Mouse (Mus musculus) urinary bladder, postnatal 4 days (tissue): ENCODE results near the gene Chac1.

Experiments used
- DNase-seq, 2 experiments: peaks; one replicate each; pipeline ENCODE4 v3.0.0; 2021 to 2022; ENCODE audit warnings: low spot score in 2 of 2

Gene Chac1

DNA sequence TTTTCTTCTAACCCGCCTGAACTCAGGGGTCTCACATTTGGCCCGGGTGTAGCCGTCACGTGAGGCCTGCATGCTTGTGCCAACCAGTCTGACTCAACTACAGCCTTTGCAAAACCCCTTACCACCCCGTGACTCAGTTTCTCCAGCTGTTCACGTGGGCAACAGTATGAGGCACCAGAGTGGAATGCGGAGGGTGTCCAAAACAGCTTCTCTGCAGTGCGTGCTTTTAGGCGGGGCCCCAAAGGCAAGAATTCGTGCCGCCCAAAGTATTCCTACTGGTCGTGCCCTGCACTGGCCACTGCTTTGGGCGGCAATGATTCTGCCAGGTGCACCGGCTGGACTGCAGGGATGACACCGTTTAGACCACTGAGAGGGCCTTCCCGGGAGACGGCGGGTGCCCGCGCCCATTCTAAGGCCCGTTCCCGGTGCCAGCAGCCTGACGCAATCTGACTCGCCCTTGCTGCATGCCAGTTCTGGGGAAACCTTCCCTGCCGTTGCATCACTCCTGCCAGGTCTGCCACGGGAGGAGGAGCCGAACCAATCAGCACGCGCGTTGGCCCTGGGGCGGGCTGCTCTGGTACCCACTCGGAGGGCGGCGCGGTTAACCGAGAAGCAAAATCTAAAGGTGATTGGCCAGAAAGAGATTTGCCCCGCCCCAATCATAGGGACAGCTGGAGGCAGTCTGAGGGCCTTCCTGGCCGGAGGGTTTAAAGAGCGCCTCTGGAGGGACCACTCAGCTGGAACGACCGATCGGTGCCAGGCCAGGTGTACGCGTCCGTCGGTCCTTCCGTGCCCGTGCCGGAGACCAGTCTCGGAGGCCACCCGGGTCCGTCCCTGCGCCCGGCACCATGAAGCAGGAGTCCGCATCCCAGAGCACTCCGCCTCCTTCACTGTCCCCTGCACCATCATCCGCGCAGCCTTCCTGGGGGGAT lies at the start of gene Chac1:
Gene Chac1 (plus strand): TSS at position 675 of the 932 bp plus-strand sequence.
- peak; percentile 72 to 84 for DNase-seq

GRCm38 (mm10) chr2:119302876-119303275 lies 48.2 kb upstream of the Chac1 start:
- DNase-seq, result no peak

- DNase-seq, result no peak
These were observed 46.6 kb upstream of the Chac1 start for GRCm38 (mm10) chr2:119304391-119304790.

DNA sequence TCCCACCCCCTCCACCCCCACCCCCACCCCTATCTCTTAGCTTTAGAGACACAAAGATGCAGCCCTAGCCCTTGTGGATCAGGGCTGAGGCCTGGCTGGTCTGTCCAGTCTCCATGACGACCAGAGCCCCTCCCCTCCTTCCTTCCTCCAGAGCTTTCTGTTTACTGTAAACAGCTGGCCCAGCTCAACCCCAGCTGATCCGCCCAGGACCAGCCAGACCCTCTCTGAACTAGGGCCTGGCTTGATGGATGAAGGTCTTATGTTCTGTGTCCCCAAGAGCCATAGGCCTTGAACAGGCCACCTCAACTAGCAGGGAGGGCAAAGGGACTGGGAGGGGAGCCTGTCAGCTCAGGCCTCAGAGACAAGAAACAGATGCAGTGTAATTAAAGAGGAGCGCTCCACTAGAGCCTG lies 46.2 kb upstream of the Chac1 start:
- no peak for DNase-seq

- DNase-seq, result no peak
These were observed 39.5 kb upstream of the Chac1 start for GRCm38 (mm10) chr2:119311544-119311943.

- no peak for DNase-seq
These were observed 38.6 kb upstream of the Chac1 start for GRCm38 (mm10) chr2:119312380-119312958.

DNA sequence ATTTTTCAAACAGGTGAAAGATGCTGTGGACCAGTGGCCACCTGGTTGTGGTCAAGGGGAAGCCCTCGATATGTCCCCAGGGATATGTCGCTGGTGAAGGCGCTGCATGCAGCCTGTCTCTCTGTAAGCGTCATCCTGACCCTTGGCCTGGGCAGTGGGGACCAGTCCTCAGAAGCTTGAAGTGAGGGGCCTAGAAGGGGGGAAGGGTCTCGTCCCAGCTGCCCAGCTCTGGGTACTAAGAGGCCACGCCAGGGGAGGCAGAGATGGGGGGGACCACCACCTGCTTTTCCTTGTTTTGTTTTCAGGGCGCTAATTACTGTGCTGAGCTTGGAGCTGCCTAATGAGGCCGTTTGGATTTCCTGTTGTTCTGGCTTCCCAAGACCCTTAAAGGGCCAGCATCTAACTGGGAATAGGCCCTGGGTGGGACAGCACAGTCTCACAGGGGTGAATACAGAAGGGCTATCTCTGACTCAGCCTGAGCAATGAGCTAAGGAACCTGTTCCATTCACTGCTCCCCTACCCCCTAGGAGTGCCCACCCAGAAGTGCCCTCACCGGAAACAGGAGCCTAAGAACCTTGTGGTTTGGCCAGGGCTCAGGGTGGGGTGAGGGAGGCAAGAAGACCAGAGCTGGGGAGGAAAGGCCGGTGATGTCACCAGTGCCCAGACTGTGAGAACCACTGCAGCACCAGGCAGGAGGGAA lies 37.1 kb upstream of the Chac1 start:
- DNase-seq, result no peak

DNA sequence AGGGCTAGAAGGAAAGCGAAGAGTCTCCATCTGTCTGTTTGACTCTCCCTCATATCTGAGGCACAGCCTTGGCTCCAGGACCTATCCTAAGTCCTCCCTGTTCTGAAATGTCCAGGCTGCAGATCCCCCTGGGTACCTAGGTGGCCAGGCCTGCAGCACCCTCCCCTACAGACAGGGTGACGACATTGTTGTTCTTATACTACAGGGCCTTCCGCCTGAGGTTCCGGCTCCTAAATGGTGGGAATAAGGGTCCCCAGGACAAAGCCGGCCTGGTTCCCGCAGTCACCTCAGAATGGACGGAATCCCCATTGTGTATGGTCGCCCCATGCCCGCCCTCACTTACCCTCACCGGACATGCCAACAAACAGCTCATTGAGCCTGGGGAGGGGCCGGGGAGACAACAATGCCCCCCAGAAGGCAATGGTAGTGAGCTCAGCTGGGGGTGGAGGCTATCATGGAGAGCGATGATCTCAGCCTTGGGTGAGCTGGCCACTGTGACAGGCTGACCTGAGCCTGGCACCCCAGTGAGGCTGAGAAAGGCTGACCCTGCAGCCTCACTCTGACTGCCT lies 36.2 kb upstream of the Chac1 start:
- DNase-seq, result no peak

GRCm38 (mm10) chr2:119318043-119318710 lies 32.9 kb upstream of the Chac1 start:
- no peak for DNase-seq

GRCm38 (mm10) chr2:119320571-119320970 lies 30.5 kb upstream of the Chac1 start:
- no peak for DNase-seq

- DNase-seq, result peak in 1 of 2 experiments; percentile 17
These were observed 29.1 kb upstream of the Chac1 start for GRCm38 (mm10) chr2:119321771-119322586.

GRCm38 (mm10) chr2:119322587-119323300 lies 28.3 kb upstream of the Chac1 start:
- DNase-seq, result no peak

- no peak for DNase-seq
These were observed 27.0 kb upstream of the Chac1 start for GRCm38 (mm10) chr2:119323866-119324575.

GRCm38 (mm10) chr2:119324576-119325318 lies 26.3 kb upstream of the Chac1 start:
- no peak for DNase-seq

- no peak for DNase-seq
These were observed 25.4 kb upstream of the Chac1 start, which contains the start of gene Dll4 for GRCm38 (mm10) chr2:119325568-119326143. Gene Dll4 (plus strand): TSS chr2:119325784.

DNA sequence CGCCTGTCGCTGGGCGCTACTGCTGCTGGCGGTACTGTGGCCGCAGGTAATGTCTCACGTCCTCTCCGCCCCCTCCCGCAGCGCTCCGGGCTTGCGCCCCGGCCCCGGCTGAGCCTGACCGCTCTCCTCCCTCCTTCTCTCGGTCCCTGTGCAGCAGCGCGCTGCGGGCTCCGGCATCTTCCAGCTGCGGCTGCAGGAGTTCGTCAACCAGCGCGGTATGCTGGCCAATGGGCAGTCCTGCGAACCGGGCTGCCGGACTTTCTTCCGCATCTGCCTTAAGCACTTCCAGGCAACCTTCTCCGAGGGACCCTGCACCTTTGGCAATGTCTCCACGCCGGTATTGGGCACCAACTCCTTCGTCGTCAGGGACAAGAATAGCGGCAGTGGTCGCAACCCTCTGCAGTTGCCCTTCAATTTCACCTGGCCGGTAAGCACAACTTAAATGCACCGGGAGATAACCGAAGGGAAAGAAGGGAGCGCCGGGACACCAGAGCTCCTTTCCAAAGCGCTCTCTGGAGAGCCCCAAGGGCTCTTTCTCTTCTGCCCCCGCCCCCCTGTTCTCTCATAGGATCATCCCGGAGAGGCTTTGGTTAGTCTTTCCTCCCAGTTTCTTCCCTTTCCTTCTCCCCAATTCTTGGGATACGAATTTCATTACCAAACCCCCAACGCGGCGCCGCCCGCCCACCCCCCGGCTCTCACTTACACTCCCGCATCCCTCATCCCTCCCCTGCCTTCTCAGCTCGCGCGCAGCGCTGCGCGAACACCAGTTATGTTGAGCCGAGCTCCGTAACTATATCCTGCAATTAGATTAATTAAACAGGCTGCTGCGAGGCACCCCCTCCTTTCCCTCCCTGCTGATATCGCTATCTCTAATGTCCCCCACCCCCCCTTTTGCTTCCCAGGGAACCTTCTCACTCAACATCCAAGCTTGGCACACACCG lies 24.6 kb upstream of the Chac1 start:
- no peak for DNase-seq

DNA sequence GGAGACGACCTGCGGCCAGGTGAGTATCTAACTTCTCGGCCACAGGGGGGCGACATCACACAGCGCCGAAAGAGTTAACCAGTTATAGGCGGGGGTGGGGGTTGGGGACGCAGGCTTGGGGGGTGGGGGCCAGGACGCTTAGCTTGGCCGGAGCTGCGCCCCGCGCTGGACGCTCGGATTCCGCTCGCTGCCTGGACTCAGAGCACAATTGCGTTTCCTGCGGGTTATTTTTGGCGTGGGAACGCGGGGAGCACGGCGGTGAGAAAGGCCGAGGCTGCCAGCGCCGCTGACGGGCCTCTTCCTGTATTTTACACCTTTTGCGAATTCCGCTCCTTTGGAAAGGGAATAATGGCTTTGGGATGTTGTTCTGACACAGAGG lies 23.9 kb upstream of the Chac1 start:
- no peak for DNase-seq
